Mouse (Mus musculus) urinary bladder, postnatal 36 days (tissue): Measurements from ENCODE around the gene Acvrl1.

ENCODE experiments used
- DNase-seq, 2 experiments: peaks; one replicate each; pipeline ENCODE4 v3.0.0; 2022; ENCODE audit warnings: low spot score in 2 of 2, mixed read lengths in 1 of 2

Acvrl1 gene

GRCm38 (mm10) chr15:101128181-101129089 lies at the start of gene Acvrl1:
TSS of gene Acvrl1 (plus strand) at chr15:101128522.
- no peak for DNase-seq

- peak; percentile 85 to 91 for DNase-seq
Observed at GRCm38 (mm10) chr15:101078731-101079156, 49.6 kb upstream of the Acvrl1 start.

- DNase-seq = no peak
Observed at GRCm38 (mm10) chr15:101080031-101080520, 48.2 kb upstream of the Acvrl1 start.

GRCm38 (mm10) chr15:101081035-101081548 lies 47.2 kb upstream of the Acvrl1 start:
- DNase-seq = no peak

GRCm38 (mm10) chr15:101082236-101082635 lies 46.1 kb upstream of the Acvrl1 start:
- no peak for DNase-seq

GRCm38 (mm10) chr15:101084499-101084898 lies 43.8 kb upstream of the Acvrl1 start:
- no peak for DNase-seq

- no peak for DNase-seq
Observed at GRCm38 (mm10) chr15:101086451-101086850, 41.9 kb upstream of the Acvrl1 start.

GRCm38 (mm10) chr15:101086956-101087355 lies 41.4 kb upstream of the Acvrl1 start:
- DNase-seq = peak in 1 of 2 experiments; percentile 60

- DNase-seq = no peak
Observed at GRCm38 (mm10) chr15:101088291-101088690, 40.0 kb upstream of the Acvrl1 start.

GRCm38 (mm10) chr15:101091551-101091950 lies 36.8 kb upstream of the Acvrl1 start:
- no peak for DNase-seq

GRCm38 (mm10) chr15:101092121-101092828 lies 36.0 kb upstream of the Acvrl1 start:
- DNase-seq = no peak

GRCm38 (mm10) chr15:101092829-101093648 lies 35.3 kb upstream of the Acvrl1 start:
- no peak for DNase-seq

GRCm38 (mm10) chr15:101093988-101094387 lies 34.3 kb upstream of the Acvrl1 start:
- DNase-seq = no peak

GRCm38 (mm10) chr15:101094979-101095378 lies 33.3 kb upstream of the Acvrl1 start:
- no peak for DNase-seq

- no peak for DNase-seq
Observed at GRCm38 (mm10) chr15:101095392-101095791, 32.9 kb upstream of the Acvrl1 start.

GRCm38 (mm10) chr15:101097985-101098651 lies 30.2 kb upstream of the Acvrl1 start:
- no peak for DNase-seq

GRCm38 (mm10) chr15:101100996-101101395 lies 27.3 kb upstream of the Acvrl1 start:
- no peak for DNase-seq

- DNase-seq = no peak
Observed at GRCm38 (mm10) chr15:101103605-101104304, 24.6 kb upstream of the Acvrl1 start.

GRCm38 (mm10) chr15:101105496-101105994 lies 22.8 kb upstream of the Acvrl1 start:
- peak; percentile 78 to 80 for DNase-seq

GRCm38 (mm10) chr15:101106011-101106410 lies 22.3 kb upstream of the Acvrl1 start:
- DNase-seq = no peak
